Mouse (Mus musculus) small intestine, adult 2 months (tissue): ENCODE data around the gene Hic1. TPM values are rescaled to one million over a fixed set of nuclear protein-coding genes. Genes with fewer than 3 reads are reported as not detected.

Experiments
- H3K27ac ChIP-seq: fragments of 200-500 bp; 2 replicates; pipeline ENCODE4 v1.5.1; 2012; ENCODE audit warnings: low read depth, low read length, control low read depth, inconsistent platforms; ENCODE audit not compliant: insufficient read depth
- H3K27me3 ChIP-seq: fragments of 200-500 bp; 2 replicates; pipeline ENCODE4 v1.6.1; 2012; ENCODE audit warnings: mild to moderate bottlenecking, moderate library complexity, low read length, inconsistent platforms; ENCODE audit not compliant: control insufficient read depth, insufficient read depth
- H3K36me3 ChIP-seq: fragments of 200-500 bp; 2 replicates; pipeline ENCODE4 v1.6.1; 2012; ENCODE audit warnings: mild to moderate bottlenecking, low read length, control low read depth, inconsistent platforms; ENCODE audit not compliant: control insufficient read depth, insufficient read depth
- H3K4me1 ChIP-seq: fragments of 200-500 bp; 2 replicates; pipeline ENCODE4 v1.6.1; 2012; ENCODE audit warnings: low read length, inconsistent platforms, mixed read lengths; ENCODE audit not compliant: control insufficient read depth, insufficient read depth, insufficient read length
- H3K4me3 ChIP-seq: fragments of 200-500 bp; 2 replicates; pipeline ENCODE4 v1.5.1; 2012; ENCODE audit warnings: low read depth, mild to moderate bottlenecking, control low read depth, inconsistent platforms, low read length, moderate library complexity
- CTCF ChIP-seq: fragments of 200-500 bp; IDR thresholded peaks from 2 replicates; pipeline ENCODE4 v1.5.1; 2012; ENCODE audit warnings: low read depth, mild to moderate bottlenecking, control low read depth, inconsistent platforms, low read length, moderate library complexity, mixed read lengths; ENCODE audit not compliant: insufficient replicate concordance, insufficient read length; ENCODE audit errors: extremely low read depth
- POLR2A ChIP-seq: fragments of 200-500 bp; IDR thresholded peaks from 2 replicates; pipeline ENCODE4 v1.6.1; 2012; ENCODE audit warnings: low read depth, mild to moderate bottlenecking, control low read depth, inconsistent platforms, low read length, moderate library complexity
- WGBS: fragments of 180-500 bp; shearing (Covaris S2); methylation state at CpG from one replicate; pipeline ENCODE4 v1.1.7; 2018; 5-methylcytosine and 5-hydroxymethylcytosine counted together
- polyA plus RNA-seq: library from polyadenylated mRNA; depleted of rRNA; stranded (reverse); fragments of >200 nt; gene quantifications from 2 replicates; pipeline ENCODE4 v1.2.3, GENCODE M21; 2012

Gene Hic1
- polyA plus RNA-seq, 1 experiment, result 29.6 TPM

DNA sequence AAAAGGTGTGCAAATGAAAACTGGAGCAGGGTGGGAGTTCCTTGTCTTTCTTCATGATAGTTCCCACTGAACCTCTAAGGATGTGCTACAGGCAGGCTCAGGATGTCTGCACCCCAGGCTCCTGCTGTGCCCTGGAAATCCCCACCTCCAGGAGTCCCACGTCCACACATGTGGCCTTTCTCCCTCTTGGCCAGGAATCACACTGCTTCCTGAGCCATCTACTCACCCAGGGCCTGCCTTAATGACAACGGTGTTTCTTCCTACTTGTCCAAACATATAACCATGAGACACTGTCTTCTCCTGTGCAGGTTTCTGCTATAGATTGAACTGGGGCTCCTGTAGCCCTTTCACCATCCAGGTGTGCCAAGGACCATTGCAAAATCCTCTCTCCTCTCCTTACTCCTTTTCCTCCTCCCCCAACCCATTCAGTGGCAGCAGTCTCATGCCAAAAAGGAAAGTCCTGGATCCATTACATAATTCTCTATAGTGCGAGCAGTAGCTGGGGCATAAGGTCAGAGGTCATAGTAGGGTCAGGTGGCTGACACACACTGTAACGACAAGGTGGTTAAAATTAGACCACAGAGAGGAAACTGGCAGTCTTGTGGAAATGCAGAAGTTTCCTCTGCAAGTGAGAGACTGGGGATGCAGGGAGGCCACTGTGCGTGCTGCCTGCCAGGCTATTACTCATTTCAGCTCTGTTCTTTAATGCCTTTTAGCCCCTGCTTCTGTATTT is 32.5 kb downstream of the Hic1 start:
- peak overlapping the region; percentile 48 for H3K27ac ChIP-seq
- H3K4me3 ChIP-seq, result no peak overlapping the region
- H3K4me1 ChIP-seq, result peaks cover 6% of the 10 kb centered on the region; the same call in 1 of the 2 replicates
- 47% methylated on average over 5 of the region's 5 CpGs for WGBS
- no peaks in the 10 kb centered on the region for H3K27me3 ChIP-seq
- no peaks in the 10 kb centered on the region for H3K36me3 ChIP-seq
- no peak for TF ChIP-seq CTCF
- no peak for TF ChIP-seq POLR2A

DNA sequence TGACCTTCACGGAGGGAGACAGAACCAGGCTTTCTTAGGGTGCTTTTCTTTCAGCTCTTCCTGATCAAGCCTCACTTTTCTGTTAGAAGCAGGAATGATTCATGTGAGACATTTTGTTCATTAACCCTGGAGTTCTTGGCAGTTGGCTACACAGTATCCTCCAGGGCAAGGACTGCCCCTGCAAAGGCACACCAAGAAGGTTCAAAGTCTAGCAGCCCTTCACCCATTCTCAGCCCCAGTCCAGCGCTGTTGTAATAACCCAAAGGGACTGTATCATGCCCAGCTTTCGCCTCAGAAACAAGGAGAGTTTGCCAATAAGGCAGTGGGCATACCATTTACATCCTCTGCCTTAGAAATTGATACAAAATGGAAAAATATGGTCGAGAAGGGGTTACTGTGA is 34.0 kb downstream of the Hic1 start:
- H3K27ac ChIP-seq, result no peak overlapping the region
- H3K4me1 ChIP-seq, result peaks cover 6% of the 10 kb centered on the region; the same call in 1 of the 2 replicates

DNA sequence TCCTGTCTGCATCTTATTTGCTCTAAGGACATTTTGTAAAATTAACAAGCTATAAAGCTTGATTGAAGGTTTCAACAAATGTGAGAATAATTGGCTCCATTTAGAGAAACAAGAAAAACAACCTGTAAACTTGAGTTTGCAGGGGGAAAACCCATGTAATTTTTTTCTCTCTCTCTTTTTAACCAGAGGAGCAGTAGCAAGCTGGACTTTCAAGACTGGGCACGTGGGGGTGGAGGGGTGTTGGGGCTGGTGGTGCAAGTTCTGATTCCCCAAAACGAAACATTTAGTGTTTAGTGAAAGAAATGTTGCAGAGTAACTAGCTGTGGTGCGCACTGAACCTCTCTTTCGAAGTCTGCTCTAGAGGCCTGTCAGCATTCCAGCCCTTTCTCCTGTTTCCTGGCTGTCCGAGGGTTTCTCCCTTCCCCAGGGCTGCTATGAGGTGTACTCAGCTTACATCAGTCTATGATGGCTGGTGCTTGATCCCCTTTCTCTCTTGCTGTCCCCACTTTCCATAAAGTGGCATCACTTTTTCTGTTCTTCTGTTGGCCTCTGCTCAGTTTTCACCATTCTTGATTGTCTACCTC is 34.7 kb downstream of the Hic1 start:
- Histone ChIP-seq H3K27ac (no peak overlapping the region), H3K27me3 (no peaks in the 10 kb centered on the region), H3K4me3 (no peak overlapping the region), H3K4me1 (peaks cover 2% of the 10 kb centered on the region; the same call in 1 of the 2 replicates), H3K36me3 (no peaks in the 10 kb centered on the region)
- TF ChIP-seq POLR2A (no peak), CTCF (no peak)
- WGBS, result 76% methylated on average over 5 of the region's 5 CpGs

More for the DNA sequence above, 34.0 kb downstream of the Hic1 start:
- TF ChIP-seq POLR2A (no peak), CTCF (no peak)
- WGBS, result 93% methylated on average over 4 of the region's 4 CpGs
- no peak overlapping the region for H3K4me3 ChIP-seq
- H3K27me3 ChIP-seq, result no peaks in the 10 kb centered on the region
- H3K36me3 ChIP-seq, result no peaks in the 10 kb centered on the region

DNA sequence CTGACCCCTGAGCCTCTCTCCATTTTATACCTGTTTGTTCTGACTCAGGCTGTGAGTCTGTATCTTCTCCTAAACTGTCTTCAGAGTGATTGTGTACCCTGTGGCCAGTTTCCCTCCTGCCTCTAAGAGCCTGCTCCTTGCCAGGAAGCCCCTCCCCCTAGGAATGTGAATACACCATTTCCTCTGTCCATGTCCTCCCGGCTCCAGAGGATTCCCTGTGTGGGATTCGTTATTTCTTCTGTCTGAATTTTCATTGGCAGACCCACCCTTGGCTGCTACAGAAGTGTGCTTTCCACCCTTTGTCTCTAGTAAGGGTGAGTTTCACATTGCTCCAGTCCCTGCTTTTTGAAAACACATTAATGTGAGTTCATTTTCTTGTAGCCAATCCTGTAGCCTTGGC is 35.4 kb downstream of the Hic1 start:
- Histone ChIP-seq H3K36me3 (no peaks in the 10 kb centered on the region), H3K4me3 (no peak overlapping the region), H3K27ac (0 out of 2 replicates have a peak overlapping the region, but pooled peaks have one; percentile 6), H3K27me3 (no peaks in the 10 kb centered on the region), H3K4me1 (peaks cover 2% of the 10 kb centered on the region; the same call in 1 of the 2 replicates)
- WGBS, result 54% methylated on average over 2 of the region's 2 CpGs
- TF ChIP-seq CTCF, result no peak
- no peak for TF ChIP-seq POLR2A

DNA sequence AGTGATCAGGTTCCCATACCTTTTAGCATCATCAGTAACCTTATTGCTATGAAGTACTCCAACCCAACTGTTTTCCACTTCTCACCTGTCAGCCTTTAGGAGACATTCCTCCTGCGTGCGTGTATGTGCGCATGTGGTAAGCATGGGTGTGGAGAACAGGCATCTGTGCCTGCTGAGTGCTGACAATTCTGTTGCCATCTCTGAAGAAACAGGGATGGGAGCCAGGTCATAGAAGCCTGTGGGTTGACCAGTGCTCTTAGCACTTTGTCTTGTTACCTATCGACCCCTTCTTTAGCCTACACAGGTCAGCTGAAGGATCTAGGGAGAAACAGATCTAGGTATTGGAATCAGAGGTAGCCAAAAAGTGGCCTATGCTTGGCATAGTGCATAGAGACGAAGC is 35.9 kb downstream of the Hic1 start:
- H3K36me3 ChIP-seq, result no peaks in the 10 kb centered on the region
- TF ChIP-seq POLR2A (no peak), CTCF (no peak)
- H3K27ac ChIP-seq, result 0 out of 2 replicates have a peak overlapping the region, but pooled peaks have one; percentile 6
- 91% methylated on average over 5 of the region's 5 CpGs for WGBS
- H3K4me1 ChIP-seq, result peaks cover 2% of the 10 kb centered on the region; the same call in 1 of the 2 replicates
- H3K4me3 ChIP-seq, result no peak overlapping the region
- H3K27me3 ChIP-seq, result no peaks in the 10 kb centered on the region

DNA sequence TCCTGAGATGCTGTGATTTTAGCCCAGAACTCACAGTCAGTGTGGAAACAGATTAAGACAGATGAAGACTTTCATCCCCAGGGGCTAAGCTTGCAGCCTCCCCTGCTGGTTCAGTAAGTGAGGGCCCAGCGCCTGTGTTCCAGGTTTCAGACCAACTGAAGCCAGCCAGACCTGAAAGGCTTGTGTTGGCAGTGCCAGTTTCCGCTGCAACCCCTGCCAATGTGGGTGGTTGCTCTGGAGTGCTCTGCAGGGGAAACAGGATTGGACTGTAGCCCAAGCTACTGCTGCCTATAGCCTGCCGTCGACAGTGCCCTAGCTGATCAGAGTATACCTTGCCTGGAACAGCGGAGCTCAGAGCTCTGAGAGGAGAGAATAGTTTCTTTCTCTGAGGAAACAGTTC is 37.0 kb downstream of the Hic1 start:
- WGBS, result 77% methylated on average over 5 of the region's 5 CpGs
- TF ChIP-seq CTCF (no peak), POLR2A (no peak)
- Histone ChIP-seq H3K27ac (no peak overlapping the region), H3K36me3 (no peaks in the 10 kb centered on the region), H3K4me3 (no peak overlapping the region), H3K27me3 (no peaks in the 10 kb centered on the region), H3K4me1 (peaks cover 2% of the 10 kb centered on the region; the same call in 1 of the 2 replicates)

DNA sequence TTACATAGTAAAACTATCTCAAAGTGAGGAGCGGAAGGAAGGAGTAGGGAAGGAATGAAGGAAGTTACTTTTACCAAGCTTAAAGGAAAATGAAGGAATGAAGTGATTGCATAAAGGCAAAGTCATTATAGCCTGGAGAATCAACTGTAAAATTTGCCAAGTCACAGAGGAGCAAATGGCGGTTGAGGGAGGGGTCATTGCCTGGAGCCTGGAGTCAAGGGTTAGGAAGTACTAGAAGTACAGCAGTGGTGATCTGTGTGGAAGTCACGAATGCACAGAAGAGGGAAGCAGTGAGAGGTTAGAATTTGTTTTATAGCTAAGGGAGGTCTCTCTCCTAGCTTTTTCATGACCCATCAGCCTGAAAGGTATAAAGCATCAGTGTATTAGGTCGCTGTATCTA is 38.0 kb downstream of the Hic1 start:
- H3K36me3 ChIP-seq, result no peaks in the 10 kb centered on the region
- TF ChIP-seq CTCF (no peak), POLR2A (no peak)
- H3K4me3 ChIP-seq, result no peak overlapping the region
- H3K27me3 ChIP-seq, result no peaks in the 10 kb centered on the region
- no peaks in the 10 kb centered on the region for H3K4me1 ChIP-seq
- no peak overlapping the region for H3K27ac ChIP-seq
- 81% methylated on average over 4 of the region's 4 CpGs for WGBS
